ENCODE assay signal across 22 mouse cellular contexts in the genomic region with DNA sequence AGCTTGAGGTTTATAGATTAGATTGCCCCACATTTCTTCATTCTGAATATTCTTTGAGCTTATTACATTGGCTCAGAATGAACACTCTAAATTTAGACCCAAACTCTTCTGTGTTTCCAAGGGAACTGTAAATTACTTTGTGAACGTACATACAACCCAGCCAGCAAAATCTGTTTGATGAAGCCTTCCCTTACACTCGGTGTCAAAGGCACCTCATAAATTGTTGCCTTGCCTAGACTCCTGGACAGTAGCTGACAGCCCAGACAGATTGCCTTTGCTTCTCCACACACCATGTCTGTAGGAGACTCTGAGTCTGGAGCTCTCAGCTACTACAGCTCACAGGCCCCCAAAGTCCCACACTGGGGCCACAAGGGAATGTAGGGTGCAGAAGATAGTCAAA.
A peak's percentile ranks its signal among the peaks of the same experiment; 100 is the strongest.
DNase-seq lines count a peak whose midpoint lies in the region; ATAC-seq and TF ChIP-seq lines count a peak whose summit lies in the region.
"Had no signal": no experiment of that assay in that cellular context is flagged by ENCODE, and none has a peak within 500 bp of the region (broad histone marks: within the 10 kb centered on the region; RNA-seq: fewer than 3 reads in every experiment).

No protein-coding gene starts in this region.

- H3K4me3 ChIP-seq in forebrain, embryonic 14.5 days (ENCODE audit: low read depth, low read length), result no peak overlapping the region
- no peak overlapping the region for H3K4me3 ChIP-seq in forebrain, embryonic 12.5 days (replicated peaks)
- no peak overlapping the region for H3K4me3 ChIP-seq in layer of hippocampus, adult 2 months
- H3K4me3 ChIP-seq in left cerebral cortex, adult 2 months, result no peak overlapping the region
- H3K4me3 ChIP-seq: embryonic facial prominence, embryonic 12.5 days; limb, embryonic 15.5 days; midbrain, embryonic 13.5 days had no signal

- H3K36me3 ChIP-seq in forebrain, embryonic 14.5 days (ENCODE audit: control insufficient read depth, insufficient read depth, low read length), result no peaks in the 10 kb centered on the region
- H3K36me3 ChIP-seq in forebrain, embryonic 12.5 days (replicated peaks), result no peaks in the 10 kb centered on the region
- H3K36me3 ChIP-seq: embryonic facial prominence, embryonic 12.5 days; limb, embryonic 15.5 days; midbrain, embryonic 13.5 days had no signal

- no peaks in the 10 kb centered on the region for H3K27me3 ChIP-seq in forebrain, embryonic 14.5 days (replicated peaks; ENCODE audit: control insufficient read depth, insufficient read depth, low read length)
- no peaks in the 10 kb centered on the region for H3K27me3 ChIP-seq in forebrain, embryonic 12.5 days
- H3K27me3 ChIP-seq: embryonic facial prominence, embryonic 12.5 days; limb, embryonic 15.5 days; midbrain, embryonic 13.5 days had no signal

- TF ChIP-seq CTCF in layer of hippocampus, adult 2 months (conservative IDR thresholded peaks at IDR 0.05), result no peak
- no peak for TF ChIP-seq CTCF in left cerebral cortex, adult 2 months (IDR thresholded peaks at IDR 0.05)

- no peak overlapping the region for H3K9ac ChIP-seq in forebrain, embryonic 14.5 days (ENCODE audit: low read length)
- H3K9ac ChIP-seq in forebrain, embryonic 12.5 days, result no peak overlapping the region
- H3K9ac ChIP-seq: embryonic facial prominence, embryonic 12.5 days; limb, embryonic 15.5 days; midbrain, embryonic 13.5 days had no signal

- no peak for ATAC-seq in forebrain, embryonic 14.5 days
- no peak for ATAC-seq in forebrain, embryonic 12.5 days (ENCODE audit: low FRiP score)
- ATAC-seq: activated CD4-positive, CD25-positive, alpha-beta regulatory T cell, adult 4 months; midbrain, embryonic 13.5 days had no signal

- H3K4me1 ChIP-seq in forebrain, embryonic 14.5 days (ENCODE audit: control insufficient read depth, insufficient read depth, low read length), result 0 out of 2 replicates have a peak, but pooled peaks cover 2% of the 10 kb centered on the region
- no peaks in the 10 kb centered on the region for H3K4me1 ChIP-seq in forebrain, embryonic 12.5 days
- H3K4me1 ChIP-seq: embryonic facial prominence, embryonic 12.5 days; limb, embryonic 15.5 days; midbrain, embryonic 13.5 days had no signal

- DNase-seq in forebrain, embryonic 14.5 days (ENCODE audit: low spot score), result peak; percentile 21
- peak in 1 of 2 experiments; percentile 29 for DNase-seq in layer of hippocampus, adult 2 months (ENCODE audit: low spot score in 2 of 2)
- DNase-seq in layer of hippocampus, postnatal 10 days (ENCODE audit: low spot score in 2 of 2), result no peak
- no peak for DNase-seq in left cerebral cortex, adult 2 months (ENCODE audit: extremely low spot score in 1 of 2, low spot score in 2 of 2)
- peak; percentile 29 for DNase-seq in right cerebral cortex, postnatal 4 days
- no peak for DNase-seq in ovary, postnatal 10 days (ENCODE audit: low spot score)
- no peak for DNase-seq in urinary bladder, postnatal 4 days (ENCODE audit: low spot score in 2 of 2)
- DNase-seq: adrenal gland, postnatal 36 days; cerebellum, adult 11 months; cerebellum, postnatal 25 days; gastrocnemius, postnatal 36 days; heart, postnatal 36 days; kidney, adult 9 months; lung, adult 18-20 months; lung, postnatal 4 days; thymus, adult 18-20 months had no signal

- intact Hi-C loops in left cerebral cortex, adult 2 months (cut with DNase I), result no loop called here

- no peak overlapping the region; the same call in 1 of the 2 replicates for H3K27ac ChIP-seq in forebrain, embryonic 14.5 days (ENCODE audit: low read depth, low read length)
- no peak overlapping the region for H3K27ac ChIP-seq in forebrain, embryonic 12.5 days
- H3K27ac ChIP-seq in layer of hippocampus, adult 2 months, result peak overlapping the region; percentile 85
- H3K27ac ChIP-seq in left cerebral cortex, adult 2 months, result peak overlapping the region; percentile 74
- H3K27ac ChIP-seq: embryonic facial prominence, embryonic 12.5 days; limb, embryonic 15.5 days; midbrain, embryonic 13.5 days had no signal

- WGBS in forebrain, embryonic 14.5 days, result 85% methylated on average over 2 of the region's 2 CpGs
- WGBS in forebrain, embryonic 12.5 days, result 87% methylated on average over 2 of the region's 2 CpGs

- no peak overlapping the region for H3K4me2 ChIP-seq in forebrain, embryonic 14.5 days (ENCODE audit: low read length)
- no peak overlapping the region for H3K4me2 ChIP-seq in forebrain, embryonic 12.5 days
- H3K4me2 ChIP-seq: embryonic facial prominence, embryonic 12.5 days; heart, embryonic 11.5 days; limb, embryonic 15.5 days; midbrain, embryonic 13.5 days had no signal

- H3K9me3 ChIP-seq in forebrain, embryonic 14.5 days (replicated peaks; ENCODE audit: control insufficient read depth, low read length), result no peaks in the 10 kb centered on the region
- H3K9me3 ChIP-seq in forebrain, embryonic 12.5 days, result no peaks in the 10 kb centered on the region
- H3K9me3 ChIP-seq: embryonic facial prominence, embryonic 12.5 days; limb, embryonic 15.5 days; midbrain, embryonic 13.5 days had no signal

Comparison
In these comparisons a context has a peak if more than half of its experiments do, and no peak if none do; other contexts are left out.
1. DNase-seq: peak in forebrain, embryonic 14.5 days (single experiment) and right cerebral cortex, postnatal 4 days (single experiment); none in layer of hippocampus, postnatal 10 days (0 of 2), left cerebral cortex, adult 2 months (0 of 2), ovary, postnatal 10 days (single experiment) and urinary bladder, postnatal 4 days (0 of 2).
2. H3K27ac ChIP-seq: peak in layer of hippocampus, adult 2 months (single experiment) and left cerebral cortex, adult 2 months (single experiment); none in forebrain, embryonic 14.5 days (single experiment) and forebrain, embryonic 12.5 days (single experiment).